Mouse (Mus musculus) lung, postnatal 0 days (tissue): ENCODE measurements around the gene Vav2. TPM values are rescaled to one million over a fixed set of nuclear protein-coding genes. Genes with fewer than 3 reads are reported as not detected.

ENCODE experiments used
- ATAC-seq: fragments of 200-750 bp; cut with Nextera tagmentation; 2 replicates; pipeline ENCODE4 v1.8.0; 2017; ENCODE audit warnings: moderate library complexity
- DNase-seq: peaks from one replicate; pipeline ENCODE4 v3.0.0-alpha.2; 2016; ENCODE audit warnings: low spot score
- H3K27ac ChIP-seq: fragments of 300-500 bp; sonication (generic); 2 replicates; pipeline ENCODE4 v1.5.1; 2014; ENCODE audit warnings: antibody characterized with exemption, mild to moderate bottlenecking, low read length, mixed read lengths
- H3K27me3 ChIP-seq: fragments of 300-500 bp; sonication (generic); replicated peaks from 2 replicates; pipeline ENCODE4 v1.6.1; 2014; ENCODE audit warnings: low read length, mixed read lengths; ENCODE audit not compliant: insufficient read depth
- H3K36me3 ChIP-seq: fragments of 300-500 bp; sonication (generic); 2 replicates; pipeline ENCODE4 v1.6.1; 2014; ENCODE audit warnings: low read length, mixed read lengths; ENCODE audit not compliant: insufficient read depth
- H3K4me1 ChIP-seq: fragments of 300-500 bp; sonication (generic); 2 replicates; pipeline ENCODE4 v1.6.1; 2014; ENCODE audit warnings: antibody characterized with exemption, low read depth, low read length, mixed read lengths; ENCODE audit not compliant: insufficient read depth
- H3K4me2 ChIP-seq: fragments of 300-500 bp; sonication (generic); replicated peaks from 2 replicates; pipeline ENCODE4 v1.6.1; 2014; ENCODE audit warnings: low read depth, mild to moderate bottlenecking, low read length, moderate library complexity, mixed read lengths
- H3K4me3 ChIP-seq: fragments of 300-500 bp; sonication (generic); 2 replicates; pipeline ENCODE4 v1.5.1; 2014; ENCODE audit warnings: low read depth, low read length
- H3K9ac ChIP-seq: fragments of 300-500 bp; sonication (generic); replicated peaks from 2 replicates; pipeline ENCODE4 v1.6.1; 2014; ENCODE audit warnings: low read depth, mild to moderate bottlenecking
- H3K9me3 ChIP-seq: fragments of 300-500 bp; sonication (generic); 2 replicates; pipeline ENCODE4 v1.6.1; 2016; ENCODE audit warnings: low read length, mixed read lengths
- CTCF ChIP-seq: IDR thresholded peaks from 2 replicates; pipeline ENCODE4 v1.5.1; 2016; ENCODE audit warnings: antibody characterized with exemption, mild to moderate bottlenecking
- EP300 ChIP-seq: IDR thresholded peaks from 2 replicates; pipeline ENCODE4 v1.6.1; 2016; ENCODE audit warnings: antibody characterized with exemption, mild to moderate bottlenecking, control low read depth
- WGBS: fragments of 180-500 bp; shearing (Covaris S2); extraction: QIAGEN DNeasy Blood & Tissue Kit; methylation state at CpG from one replicate; pipeline ENCODE4 v1.1.7; 2014; 5-methylcytosine and 5-hydroxymethylcytosine counted together
- polyA plus RNA-seq: library from polyadenylated mRNA; unstranded; fragments of >200 nt; fragmentation: Nextera tagmentation; extraction: Ambion mirVana; gene quantifications from 2 replicates; pipeline ENCODE4 v1.2.1, GENCODE M21; 2015

The Vav2 gene
- polyA plus RNA-seq, 1 experiment from 2014 or later = 12.1 TPM

DNA sequence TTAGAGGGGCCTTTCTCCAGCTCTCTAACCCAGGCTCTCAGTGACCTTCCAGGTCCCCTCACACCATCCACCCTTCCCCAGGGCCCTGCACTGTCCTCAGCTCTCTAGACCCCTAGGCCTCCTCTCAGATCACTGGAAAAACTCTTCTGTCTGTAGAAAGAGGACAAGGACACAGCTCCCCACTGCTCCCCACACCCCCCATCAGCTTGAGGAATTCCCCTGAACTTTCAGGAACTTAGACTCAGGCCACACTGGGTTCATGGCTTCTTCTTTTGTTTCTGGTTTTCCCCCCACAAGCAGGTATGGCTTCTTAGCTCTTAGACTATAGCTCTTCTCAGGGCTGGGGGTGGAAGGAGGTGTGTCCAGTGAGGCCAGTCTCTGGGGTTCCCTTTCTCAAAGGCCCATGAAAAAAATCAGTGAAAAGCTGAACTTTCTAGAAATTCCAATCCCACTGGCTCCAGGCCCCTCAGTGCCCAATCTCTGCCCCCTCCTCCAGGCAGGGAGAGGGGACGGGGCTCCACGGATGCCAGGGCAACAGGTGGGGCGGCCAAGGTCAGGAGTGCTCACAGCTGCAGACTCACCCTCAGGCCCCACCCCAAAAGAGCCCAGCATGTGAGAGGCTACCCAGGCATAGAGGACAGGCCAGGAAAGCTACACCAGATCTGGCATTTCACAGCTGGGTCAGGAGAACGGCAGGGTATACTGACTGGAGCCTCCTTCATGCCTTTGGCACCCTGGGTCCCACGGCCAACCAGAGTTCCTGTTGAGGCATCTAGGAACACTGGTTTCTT is 21.5 kb downstream of the Vav2 start:
- Histone ChIP-seq H3K4me2 (no peak overlapping the region), H3K9me3 (no peaks in the 10 kb centered on the region), H3K9ac (no peak overlapping the region), H3K4me3 (no peak overlapping the region), H3K4me1 (peaks cover 28% of the 10 kb centered on the region), H3K36me3 (no peaks in the 10 kb centered on the region), H3K27me3 (no peaks in the 10 kb centered on the region), H3K27ac (0 out of 2 replicates have a peak overlapping the region, but pooled peaks have one; percentile 32)
- peak; percentile 11; the same call in 1 of the 2 replicates for ATAC-seq
- TF ChIP-seq CTCF = no peak
- TF ChIP-seq EP300 = no peak
- 49% methylated on average over 5 of the region's 5 CpGs for WGBS
- DNase-seq = no peak

DNA sequence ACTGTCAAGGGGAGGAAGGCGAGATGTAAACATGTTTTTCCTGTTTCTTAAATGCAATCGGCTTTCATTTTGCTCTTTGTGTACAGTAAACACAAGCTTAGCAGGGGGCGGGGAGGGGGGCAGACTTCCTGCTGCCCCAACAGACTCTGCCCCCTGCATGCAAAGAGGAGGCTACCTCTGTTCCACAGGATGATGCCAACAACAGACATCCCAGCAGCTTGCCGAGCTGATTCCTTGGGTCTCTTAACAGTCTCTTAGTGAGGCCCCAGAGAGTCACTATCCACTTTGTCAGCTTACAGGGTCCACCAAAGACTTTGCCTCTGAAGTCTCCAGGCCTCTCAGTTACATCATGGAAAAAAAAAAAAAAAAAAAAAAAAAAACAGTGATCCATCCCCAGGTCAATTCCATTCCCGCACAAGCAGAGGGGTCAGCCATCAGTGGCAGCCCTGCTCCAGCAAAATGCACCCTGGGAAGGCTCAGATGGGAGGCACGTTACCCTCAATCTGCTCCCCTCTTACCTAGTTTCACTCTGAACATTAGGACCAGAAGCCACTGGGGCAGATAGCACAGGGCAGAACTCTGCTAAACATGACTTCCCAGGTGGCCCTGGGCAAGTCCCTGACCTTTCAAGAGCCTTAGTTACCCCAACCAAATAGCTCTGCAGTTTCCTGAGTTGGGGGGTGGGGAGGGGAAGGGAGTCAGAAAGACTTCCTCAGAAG is 22.3 kb downstream of the Vav2 start:
- Histone ChIP-seq H3K4me1 (peaks cover 28% of the 10 kb centered on the region), H3K36me3 (no peaks in the 10 kb centered on the region), H3K9me3 (no peaks in the 10 kb centered on the region; the same call in 1 of the 2 replicates), H3K9ac (no peak overlapping the region), H3K4me2 (no peak overlapping the region), H3K27me3 (no peaks in the 10 kb centered on the region), H3K4me3 (no peak overlapping the region), H3K27ac (peak overlapping the region; percentile 32; the same call in 1 of the 2 replicates)
- TF ChIP-seq EP300 (no peak), CTCF (no peak)
- whole genome bisulfite sequencing = 46% methylated on average over 6 of the region's 6 CpGs
- no peak for DNase-seq
- ATAC-seq = peak; percentile 15; the same call in 1 of the 2 replicates

DNA sequence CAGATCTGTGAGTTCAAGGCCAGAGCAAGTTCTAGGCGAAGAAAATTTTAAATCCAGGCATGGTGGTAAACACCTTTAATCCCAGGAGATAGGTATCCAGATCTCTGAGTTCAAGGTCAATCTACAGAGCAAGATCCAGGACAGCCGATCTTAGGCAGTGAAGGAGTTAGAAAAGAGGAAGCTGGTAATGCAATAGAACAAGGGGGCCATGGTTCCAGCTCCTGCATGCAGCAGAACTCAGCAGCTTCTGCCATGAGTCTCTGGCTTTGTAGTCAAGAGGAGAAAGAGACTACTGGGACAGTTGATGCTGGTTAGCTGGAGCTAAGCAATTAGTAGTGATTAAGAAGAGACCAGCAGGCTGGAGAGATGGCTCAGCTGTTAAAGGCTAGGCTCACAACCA is 25.3 kb downstream of the Vav2 start:
- H3K4me2 ChIP-seq = no peak overlapping the region
- no peak overlapping the region for H3K4me3 ChIP-seq
- H3K4me1 ChIP-seq = peaks cover 20% of the 10 kb centered on the region
- no peaks in the 10 kb centered on the region for H3K27me3 ChIP-seq
- H3K9me3 ChIP-seq = no peaks in the 10 kb centered on the region; the same call in 1 of the 2 replicates
- no peak overlapping the region for H3K9ac ChIP-seq
- TF ChIP-seq EP300 = no peak
- TF ChIP-seq CTCF = no peak
- ATAC-seq = no peak
- WGBS = 74% methylated on average over 2 of the region's 2 CpGs
- no peak for DNase-seq
- H3K36me3 ChIP-seq = no peaks in the 10 kb centered on the region
- H3K27ac ChIP-seq = no peak overlapping the region

DNA sequence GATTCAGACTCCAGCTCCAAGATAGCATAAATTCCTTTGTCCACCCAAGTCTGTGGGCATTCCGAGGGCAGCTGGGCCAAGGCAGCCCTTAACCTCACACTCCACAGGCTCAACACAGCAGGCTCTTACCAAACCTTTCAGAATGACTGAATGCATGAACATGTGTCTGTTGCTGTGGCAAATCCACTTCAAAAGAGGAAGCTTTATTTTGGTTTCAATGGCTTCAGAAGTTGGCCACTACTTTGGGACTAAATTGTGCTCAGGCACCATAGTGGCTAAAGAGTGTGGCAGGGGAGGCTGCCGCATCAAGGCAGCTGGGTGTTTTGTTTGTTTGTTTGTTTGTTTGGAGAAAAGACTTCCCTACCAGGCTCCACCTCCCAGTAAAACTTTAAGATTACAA is 26.8 kb downstream of the Vav2 start:
- 93% methylated on average over 2 of the region's 2 CpGs for WGBS
- ATAC-seq = no peak
- TF ChIP-seq CTCF = no peak

DNA sequence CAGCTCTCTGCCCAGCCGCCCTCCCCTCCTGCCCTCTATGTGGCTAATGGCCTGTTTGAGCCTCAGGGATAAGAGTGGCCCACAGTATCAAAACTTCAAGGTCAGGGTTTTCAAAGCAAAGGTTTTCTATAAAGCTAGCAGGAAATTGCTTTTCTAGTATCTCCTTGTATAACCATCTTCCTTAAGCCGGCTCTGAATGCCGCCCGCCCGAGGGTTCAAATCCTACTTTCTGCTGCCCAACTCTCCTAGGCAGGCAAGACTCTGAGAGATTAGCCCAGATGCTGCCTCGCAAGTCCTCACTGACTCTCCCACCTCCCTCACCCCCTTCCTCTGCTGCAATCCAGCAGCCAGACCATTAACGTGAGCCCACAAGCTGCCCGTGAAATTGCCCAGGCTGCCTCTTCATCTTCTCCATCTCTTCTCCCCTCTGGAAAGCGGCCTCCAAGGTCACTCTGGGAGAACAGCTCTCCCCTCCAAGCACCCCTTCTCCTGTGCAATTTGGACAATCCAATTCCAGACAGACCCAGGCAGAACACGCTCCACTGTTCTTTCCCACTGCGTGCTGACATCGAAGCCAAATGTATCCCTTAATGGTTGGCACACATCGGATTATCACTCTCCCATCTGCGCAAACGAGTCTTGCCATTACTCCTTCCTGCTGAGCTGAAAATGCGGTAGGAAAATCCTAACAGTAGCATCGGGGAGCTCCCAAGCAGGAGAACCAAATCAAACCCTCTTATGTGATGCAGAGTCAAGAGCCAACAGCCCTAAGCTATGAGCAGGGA is 30.0 kb downstream of the Vav2 start:
- WGBS = 75% methylated on average over 17 of the region's 17 CpGs
- Histone ChIP-seq H3K9ac (no peak overlapping the region), H3K4me2 (no peak overlapping the region), H3K9me3 (no peaks in the 10 kb centered on the region; the same call in 1 of the 2 replicates), H3K36me3 (no peaks in the 10 kb centered on the region), H3K27me3 (no peaks in the 10 kb centered on the region), H3K27ac (no peak overlapping the region), H3K4me3 (no peak overlapping the region), H3K4me1 (no peaks in the 10 kb centered on the region)
- TF ChIP-seq EP300 (no peak), CTCF (no peak)
- no peak for ATAC-seq
- DNase-seq = no peak

More for the DNA sequence above, 26.8 kb downstream of the Vav2 start:
- no peak for DNase-seq
- Histone ChIP-seq H3K4me1 (peaks cover 10% of the 10 kb centered on the region), H3K27ac (no peak overlapping the region), H3K27me3 (no peaks in the 10 kb centered on the region), H3K9ac (no peak overlapping the region), H3K9me3 (no peaks in the 10 kb centered on the region; the same call in 1 of the 2 replicates), H3K4me2 (no peak overlapping the region), H3K36me3 (no peaks in the 10 kb centered on the region), H3K4me3 (no peak overlapping the region)
